Mouse (Mus musculus): ENCODE data around the gene Dnase1l2. TPM values are rescaled to one million over a fixed set of nuclear protein-coding genes. Genes with fewer than 3 reads are reported as not detected.
"Not testable (repeated sequence)": the region's sequence is repeated elsewhere in the genome, so short reads cannot be mapped to it uniquely, and the experiment has no call there.

The Dnase1l2 gene
- polyA plus RNA-seq, 1 experiment from 2014 or later: 8.7 TPM

GRCm38 (mm10) chr17:24469910-24470602 lies 27.2 kb upstream of the Dnase1l2 start, which contains the start of the genes E4f1 and Pgp:
TSS of gene E4f1 (minus strand) at chr17:24470313.
TSS of gene Pgp (plus strand) at chr17:24470392.
- under 1% methylated on average over 57 of the region's 75 CpGs for WGBS
- Histone ChIP-seq H3K4me2 (peak within 1 kb of the TSS; percentile 99), H3K9me3 (replicated peaks) (no peaks in the 10 kb centered on the region), H3K27ac (replicated peaks) (peak within 1 kb of the TSS; percentile 91), H3K27me3 (replicated peaks) (no peaks in the 10 kb centered on the region), H3K9ac (replicated peaks) (peak within 1 kb of the TSS; percentile 92), H3K4me1 (peaks cover 42% of the 10 kb centered on the region), H3K36me3 (peaks cover 13% of the 10 kb centered on the region), H3K4me3 (replicated peaks) (peak within 1 kb of the TSS; percentile 92)
- ATAC-seq (ENCODE audit: low FRiP score): peak; percentile 96

DNA sequence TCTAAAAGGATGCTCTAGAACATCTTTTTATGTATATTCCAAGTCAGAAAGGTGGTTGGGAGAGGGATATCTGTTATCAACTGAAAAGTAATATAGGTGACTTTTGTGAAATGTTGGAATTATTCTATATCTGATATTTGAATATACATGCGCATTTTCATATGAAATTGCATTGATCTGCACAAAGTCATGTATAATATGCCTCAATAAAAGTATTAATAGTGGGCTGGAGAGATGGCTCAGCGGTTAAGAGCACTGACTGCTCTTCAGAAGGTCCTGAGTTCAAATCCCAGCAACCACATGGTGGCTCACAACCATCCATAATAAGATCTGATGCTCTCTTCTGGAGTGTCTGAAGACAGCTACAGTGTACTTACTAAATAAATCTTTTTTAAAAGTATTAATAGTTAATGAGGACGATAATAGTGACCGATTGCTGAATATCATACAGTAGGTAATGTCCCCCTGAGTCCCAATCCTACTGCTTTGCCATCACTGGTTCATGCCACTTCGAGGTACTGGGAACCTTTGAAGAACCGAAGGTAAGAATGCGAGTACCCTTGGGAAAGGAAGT lies 26.5 kb upstream of the Dnase1l2 start:
- H3K27me3 ChIP-seq (replicated peaks): no peaks in the 10 kb centered on the region
- 16% methylated on average over 7 of the region's 7 CpGs for WGBS
- no peaks in the 10 kb centered on the region for H3K9me3 ChIP-seq (replicated peaks)
- peak overlapping the region; percentile 92 for H3K4me3 ChIP-seq (replicated peaks)
- H3K27ac ChIP-seq (replicated peaks): peak overlapping the region; percentile 91
- H3K4me1 ChIP-seq: peaks cover 37% of the 10 kb centered on the region
- peaks cover 10% of the 10 kb centered on the region; the same call in 1 of the 2 replicates for H3K36me3 ChIP-seq
- H3K4me2 ChIP-seq: peak overlapping the region; percentile 99
- peak overlapping the region; percentile 92 for H3K9ac ChIP-seq (replicated peaks)
- no peak; the same call in 1 of the 2 replicates for ATAC-seq (ENCODE audit: low FRiP score)

DNA sequence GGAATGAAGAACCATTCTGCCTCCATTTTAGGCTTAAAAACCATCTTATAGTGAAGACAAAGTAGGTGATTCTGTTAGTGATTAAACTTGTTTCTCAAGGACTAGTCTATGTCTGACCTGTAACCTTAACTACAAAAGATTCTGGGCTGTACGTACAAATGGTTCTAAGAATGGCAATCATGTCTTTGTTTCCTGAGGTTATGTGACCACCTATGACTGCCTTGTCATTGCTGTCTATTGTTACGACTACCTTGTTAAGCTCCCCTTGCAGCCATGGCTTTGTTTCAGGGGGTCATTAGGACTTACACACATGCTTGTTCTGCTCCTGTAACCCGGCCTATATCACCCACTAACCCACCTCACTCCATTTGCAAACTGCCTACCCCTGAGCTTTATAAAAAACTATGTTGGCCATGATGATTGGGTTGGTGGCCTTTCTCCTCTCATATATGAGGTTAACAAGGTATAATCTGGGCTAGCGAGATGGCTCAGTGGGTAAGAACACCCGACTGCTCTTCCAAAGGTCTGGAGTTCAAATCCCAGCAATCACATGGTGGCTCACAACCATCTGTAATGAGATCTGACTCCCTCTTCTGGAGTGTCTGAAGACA lies 25.8 kb upstream of the Dnase1l2 start:
- Histone ChIP-seq H3K27ac (replicated peaks) (no peak overlapping the region), H3K27me3 (replicated peaks) (no peaks in the 10 kb centered on the region), H3K9me3 (replicated peaks) (no peaks in the 10 kb centered on the region), H3K36me3 (peaks cover 6% of the 10 kb centered on the region; the same call in 1 of the 2 replicates), H3K4me1 (peaks cover 31% of the 10 kb centered on the region), H3K4me2 (no peak overlapping the region), H3K4me3 (replicated peaks) (no peak overlapping the region), H3K9ac (replicated peaks) (no peak overlapping the region)
- ATAC-seq (ENCODE audit: low FRiP score): no peak
- 86% methylated on average over 5 of the region's 5 CpGs for WGBS

DNA sequence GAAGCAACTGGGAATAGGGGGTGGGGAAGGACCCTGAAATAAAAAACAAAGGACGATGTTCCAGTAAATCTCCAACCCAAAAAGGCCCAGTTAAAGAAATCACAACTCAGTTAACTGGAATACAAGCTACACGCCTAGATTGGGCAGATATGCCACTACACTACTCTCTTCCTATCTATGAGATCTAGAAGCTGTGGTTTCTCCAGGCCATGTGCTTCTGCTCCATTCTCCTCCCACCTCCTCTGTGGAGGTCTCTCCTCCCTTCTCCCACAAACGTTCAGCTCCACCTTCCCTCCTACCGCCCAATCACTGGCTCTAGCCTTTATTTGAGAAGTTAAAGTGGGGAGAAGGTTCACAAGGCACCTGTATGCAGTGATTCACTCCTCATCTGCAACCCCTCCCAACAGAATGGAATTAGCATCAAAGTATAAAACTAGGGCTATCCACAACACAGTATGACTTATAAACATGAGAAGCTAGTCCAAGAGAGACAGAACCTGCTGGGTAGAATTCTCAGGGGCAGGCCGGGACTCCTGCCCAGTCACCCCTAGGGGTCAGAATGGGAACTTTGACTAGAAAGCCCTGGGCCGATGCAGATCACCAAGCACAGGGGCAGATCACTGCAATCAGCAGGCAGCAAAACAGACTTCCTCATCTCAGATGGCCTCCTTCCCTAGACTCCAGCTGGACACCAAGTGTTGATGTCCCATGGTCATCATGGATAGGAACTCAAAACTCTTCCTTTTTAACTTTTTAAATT lies 20.6 kb upstream of the Dnase1l2 start:
- no peak overlapping the region for H3K4me3 ChIP-seq (replicated peaks)
- no peaks in the 10 kb centered on the region for H3K9me3 ChIP-seq (replicated peaks)
- no peak for ATAC-seq (ENCODE audit: low FRiP score)
- no peak overlapping the region for H3K27ac ChIP-seq (replicated peaks)
- H3K4me1 ChIP-seq: no peaks in the 10 kb centered on the region
- H3K4me2 ChIP-seq: no peak overlapping the region
- 59% methylated on average over 6 of the region's 6 CpGs for WGBS
- no peak overlapping the region for H3K9ac ChIP-seq (replicated peaks)
- H3K36me3 ChIP-seq: no peaks in the 10 kb centered on the region
- H3K27me3 ChIP-seq (replicated peaks): no peaks in the 10 kb centered on the region

DNA sequence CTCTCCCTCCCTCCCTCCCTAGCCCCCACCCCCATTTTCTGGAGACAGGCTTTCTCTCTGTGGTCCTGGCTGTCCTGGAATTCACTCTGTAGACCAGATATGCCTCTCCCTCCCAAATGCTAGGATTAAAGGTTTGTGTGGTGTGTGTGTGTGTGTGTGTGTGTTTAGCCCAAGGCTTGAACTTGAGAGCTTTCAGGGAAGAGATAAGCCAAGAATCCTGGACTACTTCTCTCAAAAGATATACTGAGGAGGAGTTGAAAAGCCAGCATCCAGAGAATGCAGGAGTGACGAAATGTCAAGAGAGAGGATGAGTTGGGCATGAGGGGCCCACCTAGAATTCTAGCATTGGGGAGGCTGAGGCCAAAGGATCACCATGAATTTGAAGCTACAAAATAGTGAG lies 20.0 kb upstream of the Dnase1l2 start:
- H3K4me2 ChIP-seq: no peak overlapping the region
- no peak overlapping the region for H3K4me3 ChIP-seq (replicated peaks)
- 86% methylated on average over 1 of the region's 1 CpGs for WGBS
- no peak overlapping the region for H3K27ac ChIP-seq (replicated peaks)
- H3K9me3 ChIP-seq (replicated peaks): no peaks in the 10 kb centered on the region
- no peak overlapping the region for H3K9ac ChIP-seq (replicated peaks)
- no peak for ATAC-seq (ENCODE audit: low FRiP score)
- H3K36me3 ChIP-seq: no peaks in the 10 kb centered on the region
- no peaks in the 10 kb centered on the region for H3K27me3 ChIP-seq (replicated peaks)
- no peaks in the 10 kb centered on the region for H3K4me1 ChIP-seq

- no peaks in the 10 kb centered on the region for H3K27me3 ChIP-seq (replicated peaks)
- WGBS: 66% methylated on average over 2 of the region's 2 CpGs
- H3K4me1 ChIP-seq: no peaks in the 10 kb centered on the region
- H3K36me3 ChIP-seq: no peaks in the 10 kb centered on the region
- no peak overlapping the region for H3K4me3 ChIP-seq (replicated peaks)
- no peak overlapping the region for H3K9ac ChIP-seq (replicated peaks)
- no peak for ATAC-seq (ENCODE audit: low FRiP score)
- no peaks in the 10 kb centered on the region for H3K9me3 ChIP-seq (replicated peaks)
- no peak overlapping the region for H3K27ac ChIP-seq (replicated peaks)
- H3K4me2 ChIP-seq: no peak overlapping the region
Observed at GRCm38 (mm10) chr17:24461580-24461979, 18.7 kb upstream of the Dnase1l2 start.

GRCm38 (mm10) chr17:24455523-24456206 lies 12.8 kb upstream of the Dnase1l2 start:
- H3K9ac ChIP-seq (replicated peaks); H3K36me3 ChIP-seq; H3K27me3 ChIP-seq (replicated peaks); H3K9me3 ChIP-seq (replicated peaks): not testable (repeated sequence)
- H3K4me2 ChIP-seq: peak overlapping the region; percentile 67
- peak; percentile 23 for ATAC-seq (ENCODE audit: low FRiP score)
- peaks cover 39% of the 10 kb centered on the region for H3K4me1 ChIP-seq
- peak overlapping the region; percentile 48 for H3K27ac ChIP-seq (replicated peaks)
- peak overlapping the region; percentile 72 for H3K4me3 ChIP-seq (replicated peaks)
- WGBS: 51% methylated on average over 10 of the region's 10 CpGs

DNA sequence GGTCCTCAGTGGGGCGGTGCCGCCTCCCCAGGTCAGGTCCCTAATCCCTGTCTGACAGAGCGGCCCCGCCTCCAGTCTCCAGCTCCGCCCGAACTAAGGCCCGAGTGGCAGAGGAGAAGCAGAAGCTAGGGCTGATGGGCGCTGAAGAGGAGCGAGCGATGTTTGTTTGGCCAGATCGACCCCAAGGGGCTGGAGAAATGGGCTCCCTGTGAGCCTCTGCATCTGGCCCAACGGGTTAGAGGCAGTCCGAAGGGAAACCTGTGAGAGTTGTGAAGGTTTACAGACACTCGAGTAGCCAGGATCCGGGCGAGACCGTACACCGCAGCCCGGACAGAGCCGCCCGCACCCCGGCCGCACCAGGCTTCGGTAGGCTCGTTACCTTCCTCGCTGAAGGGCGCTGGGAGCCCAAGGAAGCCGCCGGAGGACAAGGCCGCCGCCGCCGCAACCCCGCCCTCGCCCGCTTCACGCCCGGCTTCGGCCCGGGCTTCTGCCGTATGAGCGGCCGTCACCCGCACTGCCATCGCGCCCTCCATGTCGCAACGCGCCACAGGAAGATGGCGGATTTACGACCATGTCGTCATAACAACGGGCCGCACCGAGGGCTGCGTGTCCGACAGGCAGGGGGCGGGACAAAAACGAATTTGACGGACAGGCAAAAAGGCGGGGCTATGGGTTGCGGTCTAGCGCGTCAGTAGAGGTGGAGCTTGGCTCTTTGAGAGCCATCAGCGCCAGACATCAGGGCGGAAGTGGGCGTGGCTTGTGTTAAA lies 12.0 kb upstream of the Dnase1l2 start:
- Histone ChIP-seq H3K4me3 (replicated peaks) (peak overlapping the region; percentile 72), H3K27me3 (replicated peaks) (no peaks in the 10 kb centered on the region), H3K9ac (replicated peaks) (peak overlapping the region; percentile 95), H3K4me2 (peak overlapping the region; percentile 67), H3K9me3 (replicated peaks) (no peaks in the 10 kb centered on the region), H3K27ac (replicated peaks) (peak overlapping the region; percentile 92), H3K36me3 (peaks cover 17% of the 10 kb centered on the region; the same call in 1 of the 2 replicates), H3K4me1 (peaks cover 39% of the 10 kb centered on the region)
- under 1% methylated on average over 67 of the region's 67 CpGs for WGBS
- peak; percentile 96 for ATAC-seq (ENCODE audit: low FRiP score)

DNA sequence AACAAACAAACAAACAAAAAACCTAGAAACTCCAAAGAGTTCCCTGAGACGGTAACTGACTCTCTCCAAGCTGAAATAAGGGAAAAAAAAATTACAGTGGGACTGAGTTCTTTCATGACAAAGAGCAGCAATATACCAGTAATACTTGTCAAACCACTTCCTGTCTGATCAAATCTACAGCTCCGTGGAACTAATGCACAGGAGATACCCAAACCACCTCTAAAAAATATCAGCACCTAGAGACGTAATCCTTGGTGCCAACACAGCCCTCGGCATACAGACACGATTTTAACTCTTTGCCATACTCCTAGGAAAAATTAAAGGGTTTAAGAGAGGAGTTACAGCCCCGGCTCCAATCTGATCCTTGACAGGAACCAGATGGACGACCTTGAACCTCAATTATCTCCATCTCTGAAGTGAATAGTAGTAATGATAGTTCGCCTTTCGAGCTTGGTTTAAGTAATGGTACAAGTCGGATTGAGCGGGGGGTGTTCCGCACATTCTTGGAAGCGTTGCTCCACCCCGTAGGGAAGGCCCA lies 11.4 kb upstream of the Dnase1l2 start:
- peak overlapping the region; percentile 72 for H3K4me3 ChIP-seq (replicated peaks)
- peaks cover 39% of the 10 kb centered on the region for H3K4me1 ChIP-seq
- peak overlapping the region; percentile 95 for H3K9ac ChIP-seq (replicated peaks)
- no peaks in the 10 kb centered on the region for H3K9me3 ChIP-seq (replicated peaks)
- H3K4me2 ChIP-seq: peak overlapping the region; percentile 67
- H3K27ac ChIP-seq (replicated peaks): peak overlapping the region; percentile 92
- no peaks in the 10 kb centered on the region for H3K27me3 ChIP-seq (replicated peaks)
- ATAC-seq (ENCODE audit: low FRiP score): no peak
- peaks cover 23% of the 10 kb centered on the region for H3K36me3 ChIP-seq
- 8% methylated on average over 14 of the region's 14 CpGs for WGBS

DNA sequence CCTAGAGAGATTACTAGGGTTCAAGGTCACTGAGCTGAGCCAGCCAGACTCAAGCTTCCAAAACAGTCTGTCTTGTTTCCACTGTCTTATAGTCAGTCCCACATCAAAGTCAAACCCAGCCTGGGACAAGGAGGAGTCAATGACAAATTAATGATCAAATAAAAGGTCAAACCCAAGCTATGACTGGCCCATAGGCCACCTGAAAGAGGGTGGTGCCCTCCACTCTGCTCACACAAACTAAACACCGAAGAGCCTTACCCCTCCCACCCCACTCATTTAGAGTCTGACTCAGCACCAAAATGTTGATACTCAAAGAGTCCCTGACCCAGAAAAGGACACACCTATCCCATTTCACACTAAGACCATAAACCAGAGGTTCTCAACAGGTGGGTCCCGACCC lies 10.5 kb upstream of the Dnase1l2 start:
- Histone ChIP-seq H3K9ac (replicated peaks) (no peak overlapping the region), H3K9me3 (replicated peaks) (no peaks in the 10 kb centered on the region), H3K27me3 (replicated peaks) (no peaks in the 10 kb centered on the region), H3K36me3 (peaks cover 32% of the 10 kb centered on the region), H3K27ac (replicated peaks) (no peak overlapping the region), H3K4me3 (replicated peaks) (peak overlapping the region; percentile 72), H3K4me1 (peaks cover 39% of the 10 kb centered on the region), H3K4me2 (peak overlapping the region; percentile 67)
- ATAC-seq (ENCODE audit: low FRiP score): no peak
- 87% methylated on average over 2 of the region's 2 CpGs for WGBS

Measured in neural tube, embryonic 15.5 days (tissue).